ENCODE assay signal across 8 mouse cellular contexts in genomic region chr19:47579788-47580631, GRCm38 (mm10). TPM values are rescaled to one million over a fixed set of nuclear protein-coding genes. Genes with fewer than 3 reads are reported as not detected.
DNase-seq lines count a peak whose midpoint lies in the region; ATAC-seq and TF ChIP-seq lines count a peak whose summit lies in the region.

No protein-coding gene starts in this region.

- H3K4me1 ChIP-seq in cortical plate, adult 2 months (ENCODE audit: control insufficient read depth, insufficient read depth, low read length) = peaks cover 2% of the 10 kb centered on the region; the same call in 1 of the 2 replicates
- peaks cover 9% of the 10 kb centered on the region for H3K4me1 ChIP-seq in heart, adult 2 months (ENCODE audit: control insufficient read depth, insufficient read depth, low read length)
- H3K4me1 ChIP-seq in lung, postnatal 0 days (ENCODE audit: insufficient read depth, low read depth, low read length) = peaks cover 9% of the 10 kb centered on the region

- POLR2A ChIA-PET in Patski (lab: Charles Lee) = interaction anchor here (1.4 kb wide), 1 partner anchor 8 kb away, joined by 6 read pairs; no protein-coding TSS in a partner anchor

- WGBS in heart, adult 2 months = 5% methylated on average over 86 of the region's 96 CpGs
- WGBS in lung, postnatal 0 days = 0% methylated on average over 48 of the region's 96 CpGs

- peak; percentile 37 for ATAC-seq in Patski
- ATAC-seq in lung, postnatal 0 days = peak; percentile 62

- CTCF ChIA-PET in Patski (lab: Charles Lee) = no interaction called here

- H3K4me3 ChIP-seq in cortical plate, adult 2 months (ENCODE audit: insufficient read depth, low read length) = peak overlapping the region; percentile 57
- H3K4me3 ChIP-seq in heart, adult 2 months = peak overlapping the region; percentile 84
- peak overlapping the region; percentile 89 for H3K4me3 ChIP-seq in lung, postnatal 0 days (ENCODE audit: low read depth, low read length)

- H3K27ac ChIP-seq in cortical plate, adult 2 months (ENCODE audit: insufficient read depth, low read length) = peak overlapping the region; percentile 75; the same call in 1 of the 2 replicates
- peak overlapping the region; percentile 96 for H3K27ac ChIP-seq in heart, adult 2 months
- peak overlapping the region; percentile 99 for H3K27ac ChIP-seq in lung, postnatal 0 days (ENCODE audit: low read length)

- H3K36me3 ChIP-seq in heart, adult 2 months (ENCODE audit: control insufficient read depth, insufficient read depth, low read length) = peaks cover 22% of the 10 kb centered on the region
- no peaks in the 10 kb centered on the region for H3K36me3 ChIP-seq in lung, postnatal 0 days (ENCODE audit: insufficient read depth, low read length)

- no peaks in the 10 kb centered on the region for H3K27me3 ChIP-seq in Patski
- no peaks in the 10 kb centered on the region for H3K27me3 ChIP-seq in heart, adult 2 months (ENCODE audit: control insufficient read depth, insufficient read depth, low read length)
- no peaks in the 10 kb centered on the region for H3K27me3 ChIP-seq in lung, postnatal 0 days (replicated peaks; ENCODE audit: insufficient read depth, low read length)

- intact Hi-C loops in heart, adult 2 months (cut with DNase I) = loop anchor here (1.0 to 5.0 kb wide), 5 partner anchors 37 to 443 kb away; partner anchors contain the start of genes Sfr1 and Stn1
- intact Hi-C loops in left cerebral cortex, postnatal 14 days (cut with DNase I) = loop anchor here (2.0 to 5.0 kb wide), 4 partner anchors 37 to 151 kb away; partner anchors contain the start of genes Sfr1 and Stn1

- DNase-seq in CD4-positive helper T cell, adult 2 months (ENCODE audit: low read depth, low spot score) = peak; percentile 46
- DNase-seq in Patski (ENCODE audit: low read depth, low spot score) = no peak
- peak; percentile 64 to 69 for DNase-seq in heart, adult 2 months
- peak; percentile 54 for DNase-seq in kidney, adult 18-20 months
- DNase-seq in lung, postnatal 0 days (ENCODE audit: low spot score) = peak; percentile 50
- peak; percentile 52 for DNase-seq in retina, embryonic 14.5 days (ENCODE audit: low spot score)
- no peak for DNase-seq in left cerebral cortex, postnatal 14 days (ENCODE audit: low spot score in 2 of 2)

- in situ Hi-C loops in Patski (cut with MboI; ENCODE audit: low pct_unique_long_range_greater_than_20kb) = loop anchor here (5.0 kb wide), 1 partner anchor 58 kb away; no protein-coding TSS in a partner anchor

- peak overlapping the region; percentile 96 for H3K9ac ChIP-seq in heart, adult 2 months (ENCODE audit: low read depth, low read length)
- peak overlapping the region; percentile 93 for H3K9ac ChIP-seq in lung, postnatal 0 days (replicated peaks; ENCODE audit: low read depth)

- no peak for TF ChIP-seq POLR2A in cortical plate, adult 2 months (IDR thresholded peaks at IDR 0.05; ENCODE audit: extremely low read depth, insufficient read depth, low read length)
- TF ChIP-seq POLR2A in heart, adult 2 months (IDR thresholded peaks at IDR 0.05; ENCODE audit: insufficient read depth, low read depth, low read length) = no peak

- peak overlapping the region; percentile 72 for H3K4me2 ChIP-seq in lung, postnatal 0 days (replicated peaks; ENCODE audit: low read depth, low read length)

- H3K79me2 ChIP-seq in heart, adult 2 months (replicated peaks; ENCODE audit: control insufficient read depth, insufficient read depth, low read length) = 0 out of 2 replicates have a peak, but pooled peaks cover 1% of the 10 kb centered on the region

- TF ChIP-seq CTCF in Patski (IDR thresholded peaks at IDR 0.05) = no peak
- no peak for TF ChIP-seq CTCF in cortical plate, adult 2 months (IDR thresholded peaks at IDR 0.05; ENCODE audit: extremely low read depth, insufficient read depth, low read length)
- no peak for TF ChIP-seq CTCF in heart, adult 2 months (IDR thresholded peaks at IDR 0.05)
- TF ChIP-seq CTCF in lung, postnatal 0 days (IDR thresholded peaks at IDR 0.05) = no peak

- no peaks in the 10 kb centered on the region for H3K9me3 ChIP-seq in lung, postnatal 0 days (ENCODE audit: low read length)

- TF ChIP-seq EP300 in heart, adult 2 months (IDR thresholded peaks at IDR 0.05; ENCODE audit: insufficient read depth, low read depth, low read length) = no peak
- no peak for TF ChIP-seq EP300 in lung, postnatal 0 days (IDR thresholded peaks at IDR 0.05)

RNA-seq across cellular contexts. Expression of gene Slk, which starts 0.5 kb away (rescaled TPM):
- polyA plus RNA-seq in Patski (2021) = 50.5 TPM
- polyA plus RNA-seq in cortical plate, adult 2 months (2012; rRNA removed) = 34.5 and 34.6 TPM in 2 replicates
- total RNA-seq in heart, adult 2 months (2021) = 10 to 100 TPM; 83.8 to 95.3 TPM
- 14.4 and 33.5 TPM in 2 replicates for polyA plus RNA-seq in heart, adult 2 months (2012; rRNA removed)
- 14.6 and 17.2 TPM in 2 replicates for polyA plus RNA-seq in lung, postnatal 0 days (2015; fragmentation: Nextera tagmentation; extraction: Ambion mirVana)
- 10 to 100 TPM; 44.4 to 47.0 TPM for total RNA-seq in left cerebral cortex, postnatal 14 days (2021)

RNA-seq across cellular contexts. Expression of gene Stn1, which starts 42.7 kb away (rescaled TPM):
- 18.3 TPM for polyA plus RNA-seq in Patski (2021)
- 17.7 and 19.5 TPM in 2 replicates for polyA plus RNA-seq in cortical plate, adult 2 months (2012; rRNA removed)
- 10 to 100 TPM; 15.8 to 20.0 TPM for total RNA-seq in heart, adult 2 months (2021)
- polyA plus RNA-seq in heart, adult 2 months (2012; rRNA removed) = 15.7 and 16.0 TPM in 2 replicates
- polyA plus RNA-seq in lung, postnatal 0 days (2015; fragmentation: Nextera tagmentation; extraction: Ambion mirVana) = 28.6 and 30.9 TPM in 2 replicates
- 10 to 100 TPM; 28.5 to 29.9 TPM for total RNA-seq in left cerebral cortex, postnatal 14 days (2021)

Comparison
In these comparisons a context has a peak if more than half of its experiments do, and no peak if none do; other contexts are left out.
1. DNase-seq: peak in CD4-positive helper T cell, adult 2 months (single experiment), heart, adult 2 months (2 of 2), kidney, adult 18-20 months (single experiment), lung, postnatal 0 days (single experiment) and retina, embryonic 14.5 days (single experiment); none in Patski (single experiment) and left cerebral cortex, postnatal 14 days (0 of 2).
2. Peak in every context shown above with its lines, with median percentiles within 50 percentile points of each other: H3K27ac ChIP-seq and H3K4me3 ChIP-seq.